Mouse (Mus musculus) ES-E14 (cell line): ENCODE measurements at regions not wholly inside any gene's neighbourhood (a gene's known extent, or its start where the extent isn't known, plus 50 kb on each side); places are given as distances from the start of the nearest gene placed in this dataset.
A peak's percentile ranks its signal among the peaks of the same experiment; 100 is the strongest.

Source experiments
- DNase-seq: peaks from one replicate; pipeline ENCODE4 v3.0.0-alpha.2; 2013; ENCODE audit warnings: low read depth, low spot score
- H3K27ac ChIP-seq: 2 replicates; pipeline ENCODE4 v1.5.1; 2012; ENCODE audit warnings: low read depth, mild to moderate bottlenecking, low read length, moderate library complexity, mixed read lengths; ENCODE audit not compliant: poor library complexity, insufficient read depth, severe bottlenecking
- H3K36me3 ChIP-seq: 2 replicates; pipeline ENCODE4 v1.6.1; 2012; ENCODE audit warnings: mild to moderate bottlenecking, low read length, moderate library complexity, mixed read lengths; ENCODE audit not compliant: control insufficient read depth, poor library complexity, insufficient read depth, severe bottlenecking
- H3K4me1 ChIP-seq, 2 experiments: fragments of 150-350 bp in 1 of 2; sonication (generic) in 1 of 2; 2 replicates each; pipeline ENCODE4 v1.6.1; 2012; ENCODE audit warnings: low read length in 2 of 2, mild to moderate bottlenecking in 1 of 2, mixed read lengths in 1 of 2; ENCODE audit not compliant: control insufficient read depth in 2 of 2, insufficient read depth in 2 of 2, poor library complexity in 1 of 2
- H3K4me3 ChIP-seq, 2 experiments: fragments of 150-350 bp in 1 of 2; sonication (generic) in 1 of 2; 2 replicates each; pipeline ENCODE4 v1.5.1; 2012; ENCODE audit warnings: low read length in 2 of 2, low read depth in 1 of 2, mild to moderate bottlenecking in 1 of 2, mixed read lengths in 1 of 2; ENCODE audit not compliant: insufficient read depth in 1 of 2, poor library complexity in 1 of 2, severe bottlenecking in 1 of 2
- H3K9ac ChIP-seq: 2 replicates; pipeline ENCODE4 v1.6.1; 2012; ENCODE audit warnings: low read depth, mild to moderate bottlenecking, low read length, mixed read lengths; ENCODE audit not compliant: poor library complexity, insufficient read depth, severe bottlenecking
- H3K9me3 ChIP-seq: fragments of 150-350 bp; sonication (generic); 2 replicates; pipeline ENCODE4 v1.6.1; 2012; ENCODE audit warnings: low read depth, mild to moderate bottlenecking, low read length; ENCODE audit not compliant: control insufficient read depth, insufficient read depth
- CHD2 ChIP-seq: IDR thresholded peaks from 2 replicates; pipeline ENCODE4 v1.6.1; 2014; ENCODE audit warnings: mild to moderate bottlenecking, low read depth, low read length, inconsistent platforms
- HCFC1 ChIP-seq: IDR thresholded peaks from 2 replicates; pipeline ENCODE4 v1.6.1; 2012; ENCODE audit warnings: low read length, inconsistent platforms, borderline replicate concordance; ENCODE audit not compliant: insufficient read depth
- MAFK ChIP-seq: IDR thresholded peaks from 2 replicates; pipeline ENCODE4 v1.6.1; 2014; ENCODE audit warnings: mild to moderate bottlenecking, low read depth, low read length, inconsistent platforms; ENCODE audit not compliant: insufficient read depth
- ZC3H11A ChIP-seq: IDR thresholded peaks from 2 replicates; pipeline ENCODE4 v1.6.1; 2012; ENCODE audit warnings: low read depth, mild to moderate bottlenecking, inconsistent platforms, low read length, borderline replicate concordance
- ZNF384 ChIP-seq: IDR thresholded peaks from 2 replicates; pipeline ENCODE4 v1.6.1; 2012; ENCODE audit warnings: low read depth, low read length, inconsistent platforms
- in situ Hi-C, 2 experiments: fragments of 600-800 bp; cut with MboI; formaldehyde crosslinking; loops; one replicate each; pipeline ENCODE4 v1.15.1; 2025; ENCODE audit warnings: low sequenced_read_pairs in 2 of 2, inconsistent platforms in 1 of 2; ENCODE audit not compliant: unreplicated experiment in 2 of 2

GRCm38 (mm10) chr3:41493472-41493871, 62.1 kb upstream of the Jade1 start:
- no peaks in the 10 kb centered on the region for H3K9me3 ChIP-seq
- in situ Hi-C loops, result no loop called here
- peaks cover 8 to 15% of the 10 kb centered on the region in 2 experiments for H3K4me1 ChIP-seq
- TF ChIP-seq ZNF384 (no peak), HCFC1 (no peak), MAFK (no peak), CHD2 (no peak), ZC3H11A (no peak)
- peak overlapping the region; percentile 52 for H3K27ac ChIP-seq
- peak overlapping the region; percentile 54 for H3K9ac ChIP-seq
- no peak for DNase-seq
- peaks cover 9% of the 10 kb centered on the region for H3K36me3 ChIP-seq
- H3K4me3 ChIP-seq, result peak overlapping the region; percentile 20 to 96

GRCm38 (mm10) chr3:41492727-41493392, 62.7 kb upstream of the Jade1 start:
- H3K4me3 ChIP-seq, result peak overlapping the region; percentile 95 to 96
- H3K36me3 ChIP-seq, result peaks cover 9% of the 10 kb centered on the region
- peaks cover 8 to 12% of the 10 kb centered on the region in 2 experiments for H3K4me1 ChIP-seq
- TF ChIP-seq CHD2 (peak; percentile 40; the same call in 1 of the 2 replicates), MAFK (no peak), HCFC1 (no peak)
- H3K9me3 ChIP-seq, result no peaks in the 10 kb centered on the region
- in situ Hi-C loops, result no loop called here
- peak overlapping the region; percentile 76; the same call in 1 of the 2 replicates for H3K27ac ChIP-seq
- H3K9ac ChIP-seq, result peak overlapping the region; percentile 96
- peak; percentile 66 for DNase-seq

- Histone ChIP-seq H3K4me1 (peaks cover 8 to 9% of the 10 kb centered on the region in 2 experiments), H3K27ac (peak overlapping the region; percentile 76; the same call in 1 of the 2 replicates), H3K9me3 (no peaks in the 10 kb centered on the region), H3K4me3 (peak overlapping the region; percentile 95 to 96), H3K36me3 (peaks cover 11% of the 10 kb centered on the region), H3K9ac (peak overlapping the region; percentile 96)
- DNase-seq, result no peak
- TF ChIP-seq ZC3H11A (no peak), CHD2 (no peak), MAFK (no peak), ZNF384 (no peak), HCFC1 (no peak)
- in situ Hi-C loops, result no loop called here
Measured at GRCm38 (mm10) chr3:41492031-41492726, 63.4 kb upstream of the Jade1 start.

GRCm38 (mm10) chr3:41491185-41491584, 64.3 kb upstream of the Jade1 start:
- peak overlapping the region; percentile 35; the same call in 1 of the 2 replicates for H3K9ac ChIP-seq
- peak overlapping the region; percentile 95 to 96; a peak in 3 of 4 replicates for H3K4me3 ChIP-seq
- DNase-seq, result no peak
- in situ Hi-C loops, result no loop called here
- H3K4me1 ChIP-seq, result peaks cover 4 to 8% of the 10 kb centered on the region in 2 experiments
- peaks cover 11% of the 10 kb centered on the region for H3K36me3 ChIP-seq
- no peak overlapping the region for H3K27ac ChIP-seq
- TF ChIP-seq ZNF384, result no peak
- no peak for TF ChIP-seq CHD2
- TF ChIP-seq ZC3H11A, result no peak
- TF ChIP-seq HCFC1, result no peak
- TF ChIP-seq MAFK, result no peak
- no peaks in the 10 kb centered on the region for H3K9me3 ChIP-seq
